Mouse (Mus musculus) stomach, embryonic 14.5 days (tissue): ENCODE data around the gene Pax7. TPM values are rescaled to one million over a fixed set of nuclear protein-coding genes. Genes with fewer than 3 reads are reported as not detected.

ENCODE experiments used
- ATAC-seq: fragments of 200-750 bp; cut with Nextera tagmentation; 2 replicates; pipeline ENCODE4 v1.8.0; 2017; ENCODE audit warnings: low read depth, moderate TSS enrichment; ENCODE audit not compliant: insufficient number of reproducible peaks, insufficient read depth, low FRiP score
- H3K27ac ChIP-seq: fragments of 300-500 bp; sonication (generic); 2 replicates; pipeline ENCODE4 v1.5.1; 2014; ENCODE audit warnings: mild to moderate bottlenecking, low read length, moderate library complexity, mixed read lengths
- H3K27me3 ChIP-seq: fragments of 300-500 bp; sonication (generic); 2 replicates; pipeline ENCODE4 v1.6.1; 2014; ENCODE audit warnings: low read length, control low read depth, mixed read lengths; ENCODE audit not compliant: control insufficient read depth, insufficient read depth
- H3K36me3 ChIP-seq: fragments of 300-500 bp; sonication (generic); 2 replicates; pipeline ENCODE4 v1.6.1; 2014; ENCODE audit warnings: mild to moderate bottlenecking, control low read depth, low read length, moderate library complexity, mixed read lengths; ENCODE audit not compliant: control insufficient read depth, insufficient read depth
- H3K4me1 ChIP-seq: fragments of 300-500 bp; sonication (generic); 2 replicates; pipeline ENCODE4 v1.6.1; 2014; ENCODE audit warnings: low read length, control low read depth, mixed read lengths; ENCODE audit not compliant: control insufficient read depth, insufficient read depth
- H3K4me2 ChIP-seq: fragments of 300-500 bp; sonication (generic); replicated peaks from 2 replicates; pipeline ENCODE4 v1.6.1; 2014; ENCODE audit warnings: low read depth, low read length, control low read depth
- H3K4me3 ChIP-seq: fragments of 300-500 bp; sonication (generic); 2 replicates; pipeline ENCODE4 v1.5.1; 2014; ENCODE audit warnings: low read depth, low read length, control low read depth
- H3K9ac ChIP-seq: fragments of 300-500 bp; sonication (generic); replicated peaks from 2 replicates; pipeline ENCODE4 v1.6.1; 2014; ENCODE audit warnings: low read depth, mild to moderate bottlenecking, control low read depth, low read length, moderate library complexity, mixed read lengths
- H3K9me3 ChIP-seq: fragments of 300-500 bp; sonication (generic); 2 replicates; pipeline ENCODE4 v1.6.1; 2016; ENCODE audit warnings: low read depth, low read length, control low read depth; ENCODE audit not compliant: control insufficient read depth
- WGBS: fragments of 180-500 bp; shearing (Covaris S2); extraction: QIAGEN DNeasy Blood & Tissue Kit; methylation state at CpG from one replicate; pipeline ENCODE4 v1.1.7; 2014; 5-methylcytosine and 5-hydroxymethylcytosine counted together
- polyA plus RNA-seq: library from polyadenylated mRNA; unstranded; fragments of >200 nt; fragmentation: Nextera tagmentation; extraction: Ambion mirVana; gene quantifications from 2 replicates; pipeline ENCODE4 v1.2.1, GENCODE M21; 2014

Pax7 gene
- polyA plus RNA-seq, 1 experiment from 2014 or later, result not detected

- ATAC-seq, result peak; percentile 60
Observed at GRCm38 (mm10) chr4:139688058-139688457, 145.3 kb downstream of the Pax7 start.

More at GRCm38 (mm10) chr4:139688058-139688457, 145.3 kb downstream of the Pax7 start:
- no peaks in the 10 kb centered on the region for H3K36me3 ChIP-seq
- H3K4me3 ChIP-seq, result no peak overlapping the region
- H3K9me3 ChIP-seq, result no peaks in the 10 kb centered on the region
- H3K27ac ChIP-seq, result peak overlapping the region; percentile 15; the same call in 1 of the 2 replicates
- H3K4me2 ChIP-seq, result no peak overlapping the region
- H3K4me1 ChIP-seq, result 0 out of 2 replicates have a peak, but pooled peaks cover 3% of the 10 kb centered on the region
- H3K9ac ChIP-seq, result no peak overlapping the region
- no peaks in the 10 kb centered on the region for H3K27me3 ChIP-seq
- 53% methylated on average over 9 of the region's 9 CpGs for WGBS

Other genes starting within 250 kb of the Pax7 start
- not detected in 2 replicates for gene Gm21969, start 230.3 kb downstream of the Pax7 start, polyA plus RNA-seq
- 14.6 and 16.2 TPM in 2 replicates for gene Aldh4a1, start 210.7 kb downstream of the Pax7 start, polyA plus RNA-seq
- not detected in 2 replicates for gene Tas1r2, start 180.0 kb downstream of the Pax7 start, polyA plus RNA-seq
- 0.23 and 0.42 TPM in 2 replicates for gene Klhdc7a, start 134.5 kb upstream of the Pax7 start, polyA plus RNA-seq